Mouse (Mus musculus): ENCODE measurements around the gene Thumpd3.
A peak's percentile ranks its signal among the peaks of the same experiment; 100 is the strongest.

The Thumpd3 gene

GRCm38 (mm10) chr6:113077569-113078030, 31.6 kb downstream of the Thumpd3 start:
- DNase-seq (ENCODE audit: extremely low read depth, low read depth), result peak; percentile 44

GRCm38 (mm10) chr6:113078031-113078721, 32.2 kb downstream of the Thumpd3 start:
- peak; percentile 43 for DNase-seq (ENCODE audit: extremely low read depth, low read depth)

DNA sequence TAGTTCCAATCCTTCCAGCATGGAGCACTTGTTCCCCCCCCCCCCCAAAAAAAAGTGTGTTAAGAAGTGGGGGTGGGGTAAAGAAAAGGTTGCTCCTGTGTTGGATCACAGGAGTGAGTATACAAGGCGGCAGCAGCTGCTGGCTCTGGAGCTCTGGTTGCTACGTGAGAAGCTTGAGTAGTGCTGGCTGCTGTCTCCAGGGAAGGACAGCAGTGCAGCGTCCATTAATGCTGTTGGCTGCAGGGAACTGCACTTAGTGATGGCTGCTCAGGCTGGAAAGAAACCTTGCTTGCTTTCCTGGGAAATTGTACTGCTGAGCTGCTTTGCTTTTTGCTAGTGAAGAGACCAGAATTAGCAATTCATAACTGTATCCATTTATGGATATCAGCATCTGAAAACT, 33.5 kb downstream of the Thumpd3 start:
- peak; percentile 38 for DNase-seq (ENCODE audit: extremely low read depth, low read depth)

GRCm38 (mm10) chr6:113082229-113082628, 36.2 kb downstream of the Thumpd3 start:
- DNase-seq (ENCODE audit: extremely low read depth, low read depth), result no peak

DNA sequence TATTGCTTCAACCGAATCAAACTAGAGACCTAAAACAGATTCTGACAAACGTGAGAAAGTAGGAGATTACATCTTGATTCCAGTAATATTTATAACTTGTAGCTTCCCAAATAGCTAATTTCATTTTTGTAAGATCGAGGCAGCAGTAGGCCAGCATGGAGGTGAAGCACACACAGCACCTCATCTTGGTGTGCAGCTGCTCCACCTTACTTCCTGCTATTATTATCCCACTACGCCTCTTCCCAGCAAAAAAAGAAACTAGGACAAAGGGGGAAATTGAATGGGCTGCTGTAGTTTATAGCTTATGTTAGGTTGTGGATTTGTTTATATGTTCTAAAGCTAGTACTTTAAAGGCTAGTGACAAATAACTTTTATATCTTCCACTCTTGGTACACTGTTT, 38.6 kb downstream of the Thumpd3 start:
- no peak for DNase-seq (ENCODE audit: extremely low read depth, low read depth)

- no peak for DNase-seq (ENCODE audit: extremely low read depth, low read depth)
These were observed 47.2 kb downstream of the Thumpd3 start for GRCm38 (mm10) chr6:113093206-113093605.

- no peak for DNase-seq (ENCODE audit: extremely low read depth, low read depth)
These were observed 49.5 kb downstream of the Thumpd3 start for GRCm38 (mm10) chr6:113095547-113095946.

- DNase-seq (ENCODE audit: extremely low read depth, low read depth), result no peak
These were observed 51.6 kb downstream of the Thumpd3 start for GRCm38 (mm10) chr6:113097662-113098061.

DNA sequence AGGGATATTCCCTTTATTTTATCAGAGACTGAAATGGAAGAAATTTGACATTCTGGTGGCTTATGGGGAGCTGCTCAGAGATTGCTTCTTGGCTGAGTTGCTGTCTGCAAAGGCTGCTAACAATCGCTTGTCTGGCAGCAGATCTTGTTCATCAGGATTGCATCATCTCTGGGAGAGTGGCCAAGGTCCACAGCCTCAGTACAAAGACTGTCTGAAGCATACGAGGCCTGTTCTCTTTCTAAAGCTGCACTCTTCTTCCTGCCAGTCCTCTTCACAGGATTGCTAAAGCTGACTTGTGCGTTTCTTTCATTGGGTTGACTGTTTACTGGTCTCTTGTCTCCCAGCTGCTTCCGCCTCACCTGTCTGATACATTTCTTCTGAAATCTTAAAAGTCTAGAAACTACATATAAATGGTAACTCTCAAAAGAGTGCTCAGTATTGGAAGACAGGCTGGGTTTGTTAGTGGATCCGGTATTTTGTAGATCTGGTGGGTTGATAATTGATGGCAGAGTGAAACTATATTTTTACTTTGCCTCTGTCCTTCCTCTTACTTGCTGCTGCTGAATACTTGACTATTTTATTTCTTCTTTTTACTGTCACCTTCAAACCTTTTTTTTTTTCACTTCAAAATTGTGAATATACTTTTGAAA, 53.7 kb downstream of the Thumpd3 start:
- peak; percentile 70 for DNase-seq (ENCODE audit: extremely low read depth, low read depth)

DNA sequence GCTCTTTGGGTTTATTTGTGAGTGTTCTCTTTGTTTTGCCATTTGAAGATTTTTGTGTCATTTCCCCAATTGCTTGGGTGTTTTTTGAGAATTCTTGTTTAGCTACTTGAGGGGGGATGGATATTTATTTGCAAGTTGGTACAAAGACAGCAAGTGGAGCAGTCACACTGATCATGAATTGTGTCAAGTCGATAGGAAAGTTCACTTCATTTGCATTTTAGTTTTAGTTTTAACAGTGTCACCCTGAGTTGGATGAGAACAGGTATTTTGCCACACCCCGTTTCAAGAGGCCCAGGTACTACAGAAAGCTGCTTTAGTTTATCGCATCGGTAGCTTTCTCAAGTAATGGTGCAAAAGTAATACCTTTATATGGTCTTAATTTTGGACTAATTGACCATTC, 56.5 kb downstream of the Thumpd3 start:
- DNase-seq (ENCODE audit: extremely low read depth, low read depth), result no peak

- DNase-seq (ENCODE audit: extremely low read depth, low read depth), result peak; percentile 61
These were observed 57.7 kb downstream of the Thumpd3 start for GRCm38 (mm10) chr6:113103765-113104164.

DNA sequence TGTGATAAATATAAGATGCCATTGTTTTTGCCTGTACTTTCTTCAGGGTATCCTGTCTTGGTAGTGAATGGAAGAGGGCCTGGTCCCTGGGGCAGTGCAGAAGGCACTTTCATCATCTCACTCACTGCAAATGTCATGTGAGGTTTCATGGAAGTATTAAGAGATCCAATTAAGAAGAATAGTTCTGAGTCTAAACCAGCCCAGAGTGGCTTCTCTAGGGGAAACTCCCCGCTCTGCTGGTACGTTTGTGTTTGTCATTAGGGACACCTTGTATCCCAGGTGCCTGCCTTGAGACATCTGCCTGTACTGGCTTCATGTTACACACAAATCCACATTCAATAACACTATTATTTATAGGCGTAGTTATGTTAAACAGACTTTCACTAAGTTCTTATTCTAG, 63.4 kb downstream of the Thumpd3 start:
- DNase-seq (ENCODE audit: extremely low read depth, low read depth), result no peak

DNA sequence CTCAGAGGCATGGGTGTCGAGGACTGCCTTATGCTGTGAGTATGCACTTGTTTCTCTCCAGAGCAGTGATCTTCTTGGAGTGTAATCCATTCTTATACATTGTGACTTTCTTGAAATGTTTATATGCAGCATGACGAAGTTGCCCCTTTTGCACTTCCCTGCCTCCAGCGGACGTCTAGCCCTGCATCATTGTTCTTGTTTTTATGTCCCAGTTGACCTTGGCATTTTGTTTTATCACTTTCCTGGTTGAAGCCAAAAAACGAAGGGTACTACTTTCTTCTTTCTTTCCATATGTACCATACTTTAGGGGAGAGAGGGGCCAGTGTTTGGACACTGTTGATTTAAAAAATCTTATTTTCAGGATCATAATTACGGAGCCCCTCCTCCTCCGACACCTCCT, 63.9 kb downstream of the Thumpd3 start:
- no peak for DNase-seq (ENCODE audit: extremely low read depth, low read depth)

Data from MEL-GATA-1-ER (cell line).